Mouse (Mus musculus) kidney, adult 2 months (tissue): Measurements from ENCODE around the gene Des.

Source experiments
- CTCF ChIP-seq: fragments of 200-500 bp; conservative IDR thresholded peaks from 2 replicates; pipeline ENCODE4 v1.5.1; 2011; ENCODE audit warnings: low read depth, mild to moderate bottlenecking, control low read depth, low read length, moderate library complexity, mixed read lengths; ENCODE audit not compliant: insufficient read depth, insufficient read length
- POLR2A ChIP-seq: fragments of 200-500 bp; IDR thresholded peaks from one replicate; pipeline ENCODE4 v1.6.1; 2011; ENCODE audit warnings: low read depth, low read length, control low read depth

DNA sequence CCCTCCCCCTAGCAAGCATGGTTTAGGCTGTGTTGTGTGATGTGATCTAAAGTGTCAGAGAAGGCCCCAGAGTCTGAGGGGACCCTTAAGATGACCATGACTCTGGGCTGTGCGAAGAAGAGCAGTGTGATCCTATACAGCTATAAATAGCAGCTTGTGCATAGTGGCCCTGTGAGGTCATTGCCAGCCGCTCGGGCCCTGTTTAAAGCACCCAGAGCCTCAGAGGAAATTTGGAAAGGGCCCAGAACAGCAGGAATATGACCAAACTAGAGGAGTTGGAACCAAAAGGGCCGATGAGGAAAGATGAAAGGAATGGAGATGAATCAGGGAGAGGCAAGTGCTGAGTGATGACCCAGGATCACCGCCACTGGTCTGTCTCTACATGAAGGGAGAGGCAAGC is 12.8 kb upstream of the Des start:
- TF ChIP-seq CTCF (no peak), POLR2A (no peak)
